Mouse (Mus musculus) layer of hippocampus, adult 8-10 months (tissue): ENCODE measurements around the gene Mboat7. TPM values are rescaled to one million over a fixed set of nuclear protein-coding genes. Genes with fewer than 3 reads are reported as not detected.
"Not testable (repeated sequence)": the region's sequence is repeated elsewhere in the genome, so short reads cannot be mapped to it uniquely, and the experiment has no call there.

ENCODE experiments used
- DNase-seq, 2 experiments: peaks; one replicate each; pipeline ENCODE4 v3.0.0; 2022; ENCODE audit warnings: low spot score in 2 of 2
- total RNA-seq, 4 experiments: library from RNA; stranded (reverse); gene quantifications; 2 replicates each; pipeline ENCODE4 v1.2.4; 2022

Gene Mboat7
- total RNA-seq = 100 to 1,000 TPM; 171 to 178 (median 173) TPM

GRCm38 (mm10) chr7:3692987-3693808 is at the start of gene Mboat7:
Gene Mboat7, minus strand, starts transcription at chr7:3693523.
- peak; percentile 98 for DNase-seq

GRCm38 (mm10) chr7:3732675-3733074 is 39.4 kb upstream of the Mboat7 start:
- not testable (repeated sequence) for DNase-seq

GRCm38 (mm10) chr7:3725459-3725858 is 32.1 kb upstream of the Mboat7 start:
- DNase-seq = not testable (repeated sequence)

GRCm38 (mm10) chr7:3720268-3720667 is 26.9 kb upstream of the Mboat7 start, which contains the start of gene Pirb:
Gene Pirb, minus strand, starts transcription at chr7:3720391.
- DNase-seq = not testable (repeated sequence)

GRCm38 (mm10) chr7:3715249-3715648 is 21.9 kb upstream of the Mboat7 start:
- no peak for DNase-seq

- peak in 1 of 2 experiments; percentile 1 for DNase-seq
These were observed 19.1 kb upstream of the Mboat7 start for GRCm38 (mm10) chr7:3712264-3712942.

GRCm38 (mm10) chr7:3709000-3709399 is 15.7 kb upstream of the Mboat7 start:
- no peak for DNase-seq

GRCm38 (mm10) chr7:3708447-3708980 is 15.2 kb upstream of the Mboat7 start:
- not testable (repeated sequence) for DNase-seq

GRCm38 (mm10) chr7:3707568-3708413 is 14.5 kb upstream of the Mboat7 start:
- DNase-seq = no peak

- DNase-seq = no peak
These were observed 13.7 kb upstream of the Mboat7 start for GRCm38 (mm10) chr7:3707027-3707426.

- DNase-seq = no peak
These were observed 13.1 kb upstream of the Mboat7 start for GRCm38 (mm10) chr7:3706343-3706934.

GRCm38 (mm10) chr7:3705911-3706310 is 12.6 kb upstream of the Mboat7 start:
- no peak for DNase-seq

- not testable (repeated sequence) for DNase-seq
These were observed 12.1 kb upstream of the Mboat7 start for GRCm38 (mm10) chr7:3705461-3705860.

- no peak for DNase-seq
These were observed 11.2 kb upstream of the Mboat7 start for GRCm38 (mm10) chr7:3704475-3704874.

GRCm38 (mm10) chr7:3703879-3704441 is 10.6 kb upstream of the Mboat7 start, which contains the start of gene Rps9:
Gene Rps9, plus strand, starts transcription at chr7:3703993.
- DNase-seq = peak; percentile 96 to 98

GRCm38 (mm10) chr7:3703148-3703878 is 10.0 kb upstream of the Mboat7 start:
- DNase-seq = no peak

- peak in 1 of 2 experiments; percentile 41 for DNase-seq
These were observed 5.1 kb upstream of the Mboat7 start for GRCm38 (mm10) chr7:3698471-3698870.

- not testable (repeated sequence) for DNase-seq
These were observed 1.6 kb upstream of the Mboat7 start for GRCm38 (mm10) chr7:3694949-3695305.

GRCm38 (mm10) chr7:3694076-3694948 is 989 bp upstream of the Mboat7 start:
- DNase-seq = peak in 1 of 2 experiments; percentile 63
